In genomic region chr1:57872006-57872405, GRCm38 (mm10) we compare ENCODE assay signal across 16 mouse cellular contexts.
DNase-seq lines count a peak whose midpoint lies in the region; ATAC-seq and TF ChIP-seq lines count a peak whose summit lies in the region.
"Had no signal": no experiment of that assay in that cellular context is flagged by ENCODE, and none has a peak within 500 bp of the region (broad histone marks: within the 10 kb centered on the region; RNA-seq: fewer than 3 reads in every experiment).

No protein-coding gene starts in this region.

- peak; percentile 25; the same call in 1 of the 2 replicates for ATAC-seq in forebrain, embryonic 13.5 days
- no peak for ATAC-seq in forebrain, embryonic 16.5 days
- ATAC-seq in kidney, embryonic 14.5 days (ENCODE audit: low FRiP score, low TSS enrichment) = no peak
- peak; percentile 44; the same call in 1 of the 2 replicates for ATAC-seq in stomach, embryonic 16.5 days (ENCODE audit: insufficient read depth, low FRiP score)
- ATAC-seq in stomach, postnatal 0 days (ENCODE audit: low FRiP score, low TSS enrichment) = no peak
- no peak for ATAC-seq in midbrain, embryonic 13.5 days

- H3K4me3 ChIP-seq in forebrain, embryonic 13.5 days = no peak overlapping the region
- no peak overlapping the region for H3K4me3 ChIP-seq in forebrain, embryonic 16.5 days (replicated peaks; ENCODE audit: low read length)
- no peak overlapping the region for H3K4me3 ChIP-seq in kidney, embryonic 14.5 days (ENCODE audit: low read length)
- H3K4me3 ChIP-seq in stomach, embryonic 16.5 days (replicated peaks; ENCODE audit: low read length) = no peak overlapping the region
- H3K4me3 ChIP-seq in stomach, postnatal 0 days (ENCODE audit: low read depth, low read length) = no peak overlapping the region
- H3K4me3 ChIP-seq in midbrain, embryonic 13.5 days (replicated peaks) = no peak overlapping the region
- H3K4me3 ChIP-seq: embryonic facial prominence, embryonic 15.5 days; heart, embryonic 12.5 days; limb, embryonic 13.5 days had no signal

- H3K4me1 ChIP-seq in forebrain, embryonic 13.5 days = peaks cover 43% of the 10 kb centered on the region
- peaks cover 25% of the 10 kb centered on the region for H3K4me1 ChIP-seq in forebrain, embryonic 16.5 days (replicated peaks; ENCODE audit: control insufficient read depth, insufficient read depth, low read length)
- peaks cover 5% of the 10 kb centered on the region; the same call in 1 of the 2 replicates for H3K4me1 ChIP-seq in kidney, embryonic 14.5 days (ENCODE audit: control insufficient read depth, insufficient read depth, low read length)
- peaks cover 5% of the 10 kb centered on the region for H3K4me1 ChIP-seq in stomach, embryonic 16.5 days (ENCODE audit: control insufficient read depth, insufficient read depth, low read length)
- H3K4me1 ChIP-seq in stomach, postnatal 0 days (replicated peaks; ENCODE audit: control insufficient read depth, insufficient read depth) = no peaks in the 10 kb centered on the region
- peaks cover 70% of the 10 kb centered on the region for H3K4me1 ChIP-seq in midbrain, embryonic 13.5 days (replicated peaks)
- H3K4me1 ChIP-seq: heart, embryonic 12.5 days had no signal

- no peaks in the 10 kb centered on the region for H3K27me3 ChIP-seq in forebrain, embryonic 13.5 days
- no peaks in the 10 kb centered on the region for H3K27me3 ChIP-seq in forebrain, embryonic 16.5 days (replicated peaks; ENCODE audit: control insufficient read depth, insufficient read depth, low read length)
- H3K27me3 ChIP-seq in kidney, embryonic 14.5 days (ENCODE audit: control insufficient read depth, insufficient read depth, low read length) = no peaks in the 10 kb centered on the region
- H3K27me3 ChIP-seq in stomach, embryonic 16.5 days (ENCODE audit: control insufficient read depth, insufficient read depth, low read length) = no peaks in the 10 kb centered on the region
- H3K27me3 ChIP-seq in stomach, postnatal 0 days (ENCODE audit: control insufficient read depth, insufficient read depth, low read length) = no peaks in the 10 kb centered on the region
- no peaks in the 10 kb centered on the region for H3K27me3 ChIP-seq in midbrain, embryonic 13.5 days
- H3K27me3 ChIP-seq: embryonic facial prominence, embryonic 15.5 days; heart, embryonic 12.5 days; limb, embryonic 13.5 days had no signal

- DNase-seq in kidney, postnatal 4 days = peak; percentile 34 to 42
- DNase-seq in stomach, postnatal 0 days (ENCODE audit: low spot score) = no peak
- no peak for DNase-seq in gastrocnemius, adult 8-10 months (ENCODE audit: low spot score in 2 of 2)
- DNase-seq: cerebellum, adult 2 months; gastrocnemius, postnatal 36 days; kidney, adult 2 months; right cerebral cortex, postnatal 25 days; thymus, adult 2 months had no signal

- H3K4me2 ChIP-seq in forebrain, embryonic 13.5 days = no peak overlapping the region
- no peak overlapping the region for H3K4me2 ChIP-seq in forebrain, embryonic 16.5 days (ENCODE audit: low read length)
- no peak overlapping the region for H3K4me2 ChIP-seq in kidney, embryonic 14.5 days (replicated peaks; ENCODE audit: low read depth, low read length)
- H3K4me2 ChIP-seq in stomach, embryonic 16.5 days (ENCODE audit: low read depth, low read length) = no peak overlapping the region
- H3K4me2 ChIP-seq in stomach, postnatal 0 days (replicated peaks; ENCODE audit: low read depth) = no peak overlapping the region
- no peak overlapping the region for H3K4me2 ChIP-seq in midbrain, embryonic 13.5 days (replicated peaks)
- H3K4me2 ChIP-seq: embryonic facial prominence, embryonic 15.5 days; heart, embryonic 12.5 days; limb, embryonic 13.5 days had no signal

- H3K36me3 ChIP-seq in forebrain, embryonic 13.5 days (ENCODE audit: poor library complexity, severe bottlenecking) = no peaks in the 10 kb centered on the region
- H3K36me3 ChIP-seq in forebrain, embryonic 16.5 days (ENCODE audit: control insufficient read depth, insufficient read depth) = no peaks in the 10 kb centered on the region
- no peaks in the 10 kb centered on the region for H3K36me3 ChIP-seq in kidney, embryonic 14.5 days (ENCODE audit: control insufficient read depth, insufficient read depth, low read length)
- H3K36me3 ChIP-seq in stomach, embryonic 16.5 days (ENCODE audit: control insufficient read depth, insufficient read depth, low read length) = no peaks in the 10 kb centered on the region
- H3K36me3 ChIP-seq in stomach, postnatal 0 days (ENCODE audit: control insufficient read depth, insufficient read depth, low read length) = no peaks in the 10 kb centered on the region
- H3K36me3 ChIP-seq in midbrain, embryonic 13.5 days = no peaks in the 10 kb centered on the region
- H3K36me3 ChIP-seq: embryonic facial prominence, embryonic 15.5 days; heart, embryonic 12.5 days had no signal

- TF ChIP-seq EP300 in stomach, postnatal 0 days (optimal IDR thresholded peaks at IDR 0.05) = no peak

- no peaks in the 10 kb centered on the region for H3K9me3 ChIP-seq in forebrain, embryonic 13.5 days (replicated peaks)
- no peaks in the 10 kb centered on the region for H3K9me3 ChIP-seq in forebrain, embryonic 16.5 days (ENCODE audit: control insufficient read depth, low read length)
- no peaks in the 10 kb centered on the region for H3K9me3 ChIP-seq in kidney, embryonic 14.5 days (ENCODE audit: control insufficient read depth, low read length)
- no peaks in the 10 kb centered on the region for H3K9me3 ChIP-seq in stomach, embryonic 16.5 days (replicated peaks; ENCODE audit: control insufficient read depth, low read length)
- no peaks in the 10 kb centered on the region for H3K9me3 ChIP-seq in stomach, postnatal 0 days (ENCODE audit: control insufficient read depth, low read length)
- H3K9me3 ChIP-seq in midbrain, embryonic 13.5 days = no peaks in the 10 kb centered on the region
- H3K9me3 ChIP-seq: embryonic facial prominence, embryonic 15.5 days; heart, embryonic 12.5 days; limb, embryonic 13.5 days had no signal

- no peak for TF ChIP-seq CTCF in stomach, postnatal 0 days (IDR thresholded peaks at IDR 0.05; ENCODE audit: low read depth)

- 0 out of 2 replicates have a peak overlapping the region, but pooled peaks have one; percentile 3 for H3K27ac ChIP-seq in forebrain, embryonic 13.5 days
- H3K27ac ChIP-seq in forebrain, embryonic 16.5 days (ENCODE audit: low read length) = no peak overlapping the region
- H3K27ac ChIP-seq in kidney, embryonic 14.5 days (ENCODE audit: low read depth, low read length) = no peak overlapping the region
- no peak overlapping the region for H3K27ac ChIP-seq in stomach, embryonic 16.5 days (ENCODE audit: low read length)
- H3K27ac ChIP-seq in stomach, postnatal 0 days (replicated peaks) = no peak overlapping the region
- H3K27ac ChIP-seq in midbrain, embryonic 13.5 days = peak overlapping the region; percentile 45; the same call in 1 of the 2 replicates
- H3K27ac ChIP-seq: embryonic facial prominence, embryonic 15.5 days; limb, embryonic 13.5 days had no signal

- H3K9ac ChIP-seq in forebrain, embryonic 13.5 days = no peak overlapping the region
- H3K9ac ChIP-seq in forebrain, embryonic 16.5 days (replicated peaks; ENCODE audit: low read depth, low read length) = no peak overlapping the region
- no peak overlapping the region for H3K9ac ChIP-seq in kidney, embryonic 14.5 days (ENCODE audit: low read depth, low read length)
- H3K9ac ChIP-seq in stomach, embryonic 16.5 days (ENCODE audit: low read length) = no peak overlapping the region
- no peak overlapping the region for H3K9ac ChIP-seq in stomach, postnatal 0 days (ENCODE audit: low read length)
- H3K9ac ChIP-seq in midbrain, embryonic 13.5 days (replicated peaks) = no peak overlapping the region
- H3K9ac ChIP-seq: embryonic facial prominence, embryonic 15.5 days; heart, embryonic 12.5 days; limb, embryonic 13.5 days had no signal

- WGBS in forebrain, embryonic 13.5 days = 9% methylated on average over 3 of the region's 3 CpGs
- WGBS in forebrain, embryonic 16.5 days = 15% methylated on average over 3 of the region's 3 CpGs
- WGBS in kidney, embryonic 14.5 days = 61% methylated on average over 3 of the region's 3 CpGs
- 60% methylated on average over 3 of the region's 3 CpGs for WGBS in stomach, embryonic 16.5 days
- 46% methylated on average over 3 of the region's 3 CpGs for WGBS in stomach, postnatal 0 days
- WGBS in midbrain, embryonic 13.5 days = 18% methylated on average over 3 of the region's 3 CpGs

Comparison
In these comparisons a context has a peak if more than half of its experiments do, and no peak if none do; other contexts are left out.
1. ATAC-seq: peak in forebrain, embryonic 13.5 days (single experiment) and stomach, embryonic 16.5 days (single experiment); none in forebrain, embryonic 16.5 days (single experiment), kidney, embryonic 14.5 days (single experiment), stomach, postnatal 0 days (single experiment) and midbrain, embryonic 13.5 days (single experiment).
2. H3K27ac ChIP-seq: peak in forebrain, embryonic 13.5 days (single experiment) and midbrain, embryonic 13.5 days (single experiment); none in forebrain, embryonic 16.5 days (single experiment), kidney, embryonic 14.5 days (single experiment), stomach, embryonic 16.5 days (single experiment) and stomach, postnatal 0 days (single experiment).
3. DNase-seq: peak in kidney, postnatal 4 days (2 of 2); none in stomach, postnatal 0 days (single experiment) and gastrocnemius, adult 8-10 months (0 of 2).